Mouse (Mus musculus): Measurements from ENCODE around the gene Gm3336. TPM values are rescaled to one million over a fixed set of nuclear protein-coding genes. Genes with fewer than 3 reads are reported as not detected.

Gm3336 gene
- polyA plus RNA-seq, 1 experiment from 2014 or later, result 2.8 TPM

DNA sequence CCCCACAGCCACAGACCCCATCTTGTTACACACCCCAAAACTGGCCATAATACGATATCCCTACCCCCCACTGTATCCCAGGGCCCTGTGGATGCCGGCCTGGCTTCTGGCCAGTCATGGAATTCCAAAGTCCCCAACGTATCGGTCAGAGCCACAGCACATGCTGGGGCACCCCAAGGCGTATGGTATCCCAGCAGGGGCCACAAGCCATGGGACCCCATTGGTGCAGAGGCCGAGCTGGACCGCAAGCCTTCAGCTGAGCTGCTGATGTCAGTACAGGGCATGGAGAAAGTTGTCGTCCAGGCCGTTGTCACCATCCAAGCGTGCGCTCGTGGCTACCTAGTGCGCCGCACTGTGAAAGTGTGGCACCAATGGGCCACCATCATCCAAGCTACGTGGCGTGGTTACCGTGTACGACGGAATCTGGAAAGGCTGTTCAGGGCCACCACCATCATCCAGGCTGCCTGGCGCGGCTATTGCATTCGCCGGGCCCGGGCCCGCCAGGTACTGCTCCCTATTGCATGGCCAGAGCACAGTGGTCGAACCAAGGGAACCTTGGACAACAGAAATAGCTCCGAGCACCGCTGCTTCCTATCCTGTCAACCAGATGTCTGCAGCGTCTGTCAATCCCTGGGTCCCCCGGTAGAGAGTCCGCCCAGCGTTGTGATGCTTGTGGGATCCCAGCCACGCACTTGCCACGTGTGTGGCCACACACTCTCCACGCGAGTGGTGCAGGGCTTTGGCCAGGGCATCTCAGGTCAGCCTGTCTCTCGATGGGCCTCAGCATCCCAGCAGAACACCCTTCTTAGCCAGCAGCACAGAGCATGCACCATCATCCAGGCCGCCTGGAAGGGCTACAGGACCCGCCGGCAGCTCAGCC is 1.6 kb upstream of the Gm3336 start:
- Histone ChIP-seq H3K27me3 (replicated peaks; ENCODE audit: control insufficient read depth, insufficient read depth, low read length) (no peaks in the 10 kb centered on the region), H3K4me2 (replicated peaks; ENCODE audit: low read depth) (no peak overlapping the region), H3K36me3 (ENCODE audit: control insufficient read depth, insufficient read depth) (no peaks in the 10 kb centered on the region; the same call in 1 of the 2 replicates), H3K4me1 (replicated peaks; ENCODE audit: control insufficient read depth, insufficient read depth, low read length) (no peaks in the 10 kb centered on the region), H3K9ac (ENCODE audit: low read depth, low read length) (no peak overlapping the region), H3K27ac (ENCODE audit: low read depth, low read length) (no peak overlapping the region), H3K9me3 (ENCODE audit: control insufficient read depth) (no peaks in the 10 kb centered on the region), H3K4me3 (ENCODE audit: low read depth, low read length) (no peak overlapping the region)
- no peak for ATAC-seq
- WGBS, result 82% methylated on average over 40 of the region's 40 CpGs
- no peak for TF ChIP-seq CTCF (IDR thresholded peaks at IDR 0.05; ENCODE audit: low read depth)

DNA sequence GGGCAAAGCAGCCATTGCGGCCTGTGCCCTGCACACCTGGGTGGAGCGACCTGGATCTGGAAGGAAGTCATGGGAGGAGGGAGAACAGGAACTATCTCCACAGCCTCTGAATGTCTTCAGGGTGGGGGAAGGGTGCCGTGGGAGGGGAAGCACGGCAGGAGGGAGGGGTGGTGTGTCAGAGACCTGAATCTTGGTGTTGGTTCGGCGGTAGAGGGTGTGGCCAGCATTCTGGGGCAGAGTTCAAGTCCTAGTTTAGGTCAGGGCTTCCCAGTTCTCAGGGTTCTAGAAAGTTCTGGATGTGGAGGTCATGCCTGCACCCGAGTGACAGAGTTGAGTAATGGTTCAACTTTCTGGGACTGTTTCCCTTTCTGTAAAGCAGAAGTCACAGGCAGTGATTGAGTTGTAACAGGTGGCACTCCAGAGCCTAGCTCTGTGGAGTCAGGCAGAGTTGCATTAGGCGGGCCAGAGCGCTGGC is 1.5 kb downstream of the Gm3336 start:
- H3K27ac ChIP-seq (ENCODE audit: low read depth, low read length), result no peak overlapping the region
- 0 out of 2 replicates have a peak overlapping the region, but pooled peaks have one; percentile 7 for H3K4me2 ChIP-seq (replicated peaks; ENCODE audit: low read depth)
- H3K4me3 ChIP-seq (ENCODE audit: low read depth, low read length), result no peak overlapping the region
- TF ChIP-seq CTCF (IDR thresholded peaks at IDR 0.05; ENCODE audit: low read depth), result no peak
- no peak overlapping the region for H3K9ac ChIP-seq (ENCODE audit: low read depth, low read length)
- H3K9me3 ChIP-seq (ENCODE audit: control insufficient read depth), result no peaks in the 10 kb centered on the region
- H3K27me3 ChIP-seq (replicated peaks; ENCODE audit: control insufficient read depth, insufficient read depth, low read length), result no peaks in the 10 kb centered on the region
- H3K36me3 ChIP-seq (ENCODE audit: control insufficient read depth, insufficient read depth), result no peaks in the 10 kb centered on the region; the same call in 1 of the 2 replicates
- no peaks in the 10 kb centered on the region for H3K4me1 ChIP-seq (replicated peaks; ENCODE audit: control insufficient read depth, insufficient read depth, low read length)
- ATAC-seq, result peak; percentile 23; the same call in 1 of the 2 replicates
- WGBS, result 34% methylated on average over 9 of the region's 9 CpGs

DNA sequence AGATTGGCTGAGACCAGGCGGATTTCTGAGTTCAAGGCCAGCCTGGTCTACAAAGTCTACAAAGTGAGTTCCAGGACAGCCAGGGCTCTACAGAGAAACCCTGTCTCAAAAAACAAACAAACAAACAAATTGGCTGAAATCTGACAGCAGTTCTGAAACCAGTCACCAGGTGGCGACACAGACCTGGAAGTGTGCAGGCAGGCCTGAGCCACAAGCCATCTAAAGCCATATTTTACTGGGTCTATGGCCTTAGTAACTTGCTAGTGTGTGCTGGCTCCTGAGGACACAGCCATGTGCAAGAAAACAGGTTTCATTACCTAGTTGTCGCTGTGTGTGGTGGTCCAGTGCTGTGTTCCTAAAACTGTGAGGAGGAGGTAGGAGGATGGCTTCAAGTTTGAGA is 2.4 kb downstream of the Gm3336 start:
- 4% methylated on average over 3 of the region's 3 CpGs for WGBS
- H3K4me3 ChIP-seq (ENCODE audit: low read depth, low read length), result no peak overlapping the region
- H3K36me3 ChIP-seq (ENCODE audit: control insufficient read depth, insufficient read depth), result no peaks in the 10 kb centered on the region; the same call in 1 of the 2 replicates
- H3K9ac ChIP-seq (ENCODE audit: low read depth, low read length), result no peak overlapping the region
- 0 out of 2 replicates have a peak, but pooled peaks have one; percentile 20 for ATAC-seq
- TF ChIP-seq CTCF (IDR thresholded peaks at IDR 0.05; ENCODE audit: low read depth), result peak; percentile 96
- no peaks in the 10 kb centered on the region for H3K27me3 ChIP-seq (replicated peaks; ENCODE audit: control insufficient read depth, insufficient read depth, low read length)
- no peak overlapping the region for H3K27ac ChIP-seq (ENCODE audit: low read depth, low read length)
- no peak overlapping the region for H3K4me2 ChIP-seq (replicated peaks; ENCODE audit: low read depth)
- no peaks in the 10 kb centered on the region for H3K9me3 ChIP-seq (ENCODE audit: control insufficient read depth)
- no peaks in the 10 kb centered on the region for H3K4me1 ChIP-seq (replicated peaks; ENCODE audit: control insufficient read depth, insufficient read depth, low read length)

DNA sequence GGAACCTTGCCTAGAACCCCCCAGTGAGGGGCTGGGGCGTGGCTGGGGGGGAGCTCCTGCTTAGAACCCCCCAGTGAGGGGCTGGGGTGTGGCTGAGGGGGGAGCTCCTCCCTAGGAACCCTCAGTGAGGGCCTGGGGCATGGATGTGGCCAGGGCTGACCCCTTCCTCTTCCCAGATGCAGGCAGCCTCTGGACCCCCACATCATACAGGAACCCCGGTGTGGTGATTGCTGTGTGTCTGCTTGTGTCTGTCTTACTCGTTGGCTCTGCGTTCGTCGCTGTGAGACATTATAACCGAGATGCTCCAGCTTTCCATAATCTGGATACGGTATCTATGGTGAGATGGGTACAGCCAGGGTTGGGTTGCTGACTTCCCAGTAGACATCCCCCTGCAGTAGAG is 3.3 kb downstream of the Gm3336 start:
- Histone ChIP-seq H3K36me3 (ENCODE audit: control insufficient read depth, insufficient read depth) (no peaks in the 10 kb centered on the region; the same call in 1 of the 2 replicates), H3K4me2 (replicated peaks; ENCODE audit: low read depth) (no peak overlapping the region), H3K4me1 (replicated peaks; ENCODE audit: control insufficient read depth, insufficient read depth, low read length) (no peaks in the 10 kb centered on the region), H3K27ac (ENCODE audit: low read depth, low read length) (no peak overlapping the region), H3K4me3 (ENCODE audit: low read depth, low read length) (no peak overlapping the region), H3K27me3 (replicated peaks; ENCODE audit: control insufficient read depth, insufficient read depth, low read length) (no peaks in the 10 kb centered on the region), H3K9me3 (ENCODE audit: control insufficient read depth) (no peaks in the 10 kb centered on the region), H3K9ac (ENCODE audit: low read depth, low read length) (no peak overlapping the region)
- no peak for ATAC-seq
- TF ChIP-seq CTCF (IDR thresholded peaks at IDR 0.05; ENCODE audit: low read depth), result no peak
- 92% methylated on average over 8 of the region's 8 CpGs for WGBS

DNA sequence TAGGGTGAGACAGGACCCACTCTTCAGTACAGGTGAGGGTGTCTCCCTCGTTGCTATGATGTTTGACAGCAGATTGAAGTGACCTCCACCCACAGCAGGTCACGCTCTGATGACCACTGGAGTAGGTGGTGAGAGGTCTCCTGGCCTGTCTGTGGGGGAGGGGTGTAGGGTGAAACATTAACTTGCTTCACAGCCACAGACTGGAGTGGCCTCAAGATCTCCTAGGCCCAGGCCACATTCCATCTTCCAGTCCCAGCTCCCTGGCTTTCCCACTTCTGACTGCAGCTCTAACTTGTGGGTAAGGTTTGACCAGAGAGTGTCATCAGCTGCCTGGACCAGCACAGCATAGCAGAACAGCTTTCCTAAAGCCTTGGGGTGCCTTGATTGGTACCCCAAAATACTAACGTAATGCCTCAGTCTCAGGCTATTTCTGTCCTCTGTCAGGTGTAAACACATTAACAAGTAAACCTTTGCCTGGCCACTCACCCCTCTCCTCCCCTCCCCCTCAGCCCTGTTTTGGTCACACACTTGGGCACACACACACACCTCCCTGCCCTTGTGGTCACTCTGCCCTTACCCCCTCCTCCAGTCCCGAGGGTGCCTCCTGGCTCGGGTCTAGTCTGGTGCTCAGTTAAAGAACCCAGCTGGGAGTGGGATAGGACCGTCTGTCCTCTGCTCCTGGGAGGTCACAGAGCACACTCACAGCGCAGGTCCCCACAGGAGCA is 5.3 kb downstream of the Gm3336 start, which contains the start of gene Pde4c:
TSS of gene Pde4c (plus strand) at position 235 of the 725 bp plus-strand sequence.
- Histone ChIP-seq H3K4me3 (ENCODE audit: low read depth, low read length) (no peak within 1 kb of the TSS), H3K4me2 (replicated peaks; ENCODE audit: low read depth) (0 out of 2 replicates have a peak within 1 kb of the TSS, but pooled peaks have one; percentile 14), H3K4me1 (replicated peaks; ENCODE audit: control insufficient read depth, insufficient read depth, low read length) (no peaks in the 10 kb centered on the region), H3K9ac (ENCODE audit: low read depth, low read length) (no peak within 1 kb of the TSS), H3K27me3 (replicated peaks; ENCODE audit: control insufficient read depth, insufficient read depth, low read length) (no peaks in the 10 kb centered on the region; the same call in 1 of the 2 replicates), H3K9me3 (ENCODE audit: control insufficient read depth) (no peaks in the 10 kb centered on the region), H3K36me3 (ENCODE audit: control insufficient read depth, insufficient read depth) (no peaks in the 10 kb centered on the region), H3K27ac (ENCODE audit: low read depth, low read length) (no peak within 1 kb of the TSS)
- no peak for ATAC-seq
- no peak for TF ChIP-seq CTCF (IDR thresholded peaks at IDR 0.05; ENCODE audit: low read depth)
- WGBS, result 42% methylated on average over 7 of the region's 7 CpGs

DNA sequence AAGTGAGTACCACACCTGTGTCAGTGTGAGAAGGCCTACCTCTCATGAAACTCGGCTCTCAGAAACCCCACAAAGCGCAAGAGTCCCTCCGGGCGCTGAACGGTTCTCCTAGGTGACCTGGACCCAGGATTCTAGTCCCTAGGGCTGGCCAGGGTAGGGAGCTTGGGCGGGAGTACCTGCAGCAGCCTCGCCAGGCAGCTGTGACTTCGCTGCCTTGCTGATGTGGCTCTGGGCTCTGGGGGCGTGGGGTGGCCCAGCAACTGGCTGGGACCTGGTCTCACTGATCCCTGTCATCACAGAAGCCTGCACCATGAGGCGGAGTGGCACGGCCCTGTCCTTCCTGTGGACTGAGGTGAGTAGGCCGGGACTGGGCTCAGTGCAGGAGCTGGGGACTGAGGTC is 5.9 kb downstream of the Gm3336 start:
- Histone ChIP-seq H3K36me3 (ENCODE audit: control insufficient read depth, insufficient read depth) (no peaks in the 10 kb centered on the region), H3K27me3 (replicated peaks; ENCODE audit: control insufficient read depth, insufficient read depth, low read length) (no peaks in the 10 kb centered on the region; the same call in 1 of the 2 replicates), H3K4me1 (replicated peaks; ENCODE audit: control insufficient read depth, insufficient read depth, low read length) (no peaks in the 10 kb centered on the region), H3K9me3 (ENCODE audit: control insufficient read depth) (no peaks in the 10 kb centered on the region), H3K27ac (ENCODE audit: low read depth, low read length) (no peak overlapping the region), H3K9ac (ENCODE audit: low read depth, low read length) (no peak overlapping the region), H3K4me3 (ENCODE audit: low read depth, low read length) (no peak overlapping the region), H3K4me2 (replicated peaks; ENCODE audit: low read depth) (no peak overlapping the region)
- 79% methylated on average over 12 of the region's 12 CpGs for WGBS
- no peak for TF ChIP-seq CTCF (IDR thresholded peaks at IDR 0.05; ENCODE audit: low read depth)
- no peak for ATAC-seq
